Mouse (Mus musculus) cerebellum, postnatal 4 days (tissue): Measurements from ENCODE around the gene Fam131c.

ENCODE experiments used
- DNase-seq, 2 experiments: peaks; one replicate each; pipeline ENCODE4 v3.0.0; 2022; ENCODE audit warnings: low spot score in 2 of 2, mixed read lengths in 1 of 2

Gene Fam131c

GRCm38 (mm10) chr4:141406516-141407299 lies 38.7 kb downstream of the Fam131c start:
- DNase-seq, result no peak

- no peak for DNase-seq
Observed at GRCm38 (mm10) chr4:141408577-141408976, 40.6 kb downstream of the Fam131c start.

GRCm38 (mm10) chr4:141411430-141411992 lies 43.5 kb downstream of the Fam131c start:
- DNase-seq, result no peak

GRCm38 (mm10) chr4:141415924-141416323 lies 47.9 kb downstream of the Fam131c start, which contains the start of gene Clcnkb:
TSS of gene Clcnkb (minus strand) at chr4:141416014.
- no peak for DNase-seq

GRCm38 (mm10) chr4:141419398-141420191 lies 51.6 kb downstream of the Fam131c start:
- no peak for DNase-seq

- no peak for DNase-seq
Observed at GRCm38 (mm10) chr4:141420192-141420829, 52.3 kb downstream of the Fam131c start, which contains the start of gene Hspb7. TSS of gene Hspb7 (plus strand) at chr4:141420779.

GRCm38 (mm10) chr4:141420886-141421285 lies 52.9 kb downstream of the Fam131c start:
- DNase-seq, result no peak

GRCm38 (mm10) chr4:141421423-141421822 lies 53.4 kb downstream of the Fam131c start:
- peak in 1 of 2 experiments; percentile 47 for DNase-seq

- DNase-seq, result no peak
Observed at GRCm38 (mm10) chr4:141422841-141423240, 54.8 kb downstream of the Fam131c start.

GRCm38 (mm10) chr4:141423288-141423687 lies 55.3 kb downstream of the Fam131c start:
- DNase-seq, result no peak

- no peak for DNase-seq
Observed at GRCm38 (mm10) chr4:141423691-141424431, 55.8 kb downstream of the Fam131c start.

GRCm38 (mm10) chr4:141425484-141426479 lies 57.8 kb downstream of the Fam131c start:
- DNase-seq, result no peak

- DNase-seq, result no peak
Observed at GRCm38 (mm10) chr4:141426796-141427745, 59.1 kb downstream of the Fam131c start.

- no peak for DNase-seq
Observed at GRCm38 (mm10) chr4:141427921-141428320, 59.9 kb downstream of the Fam131c start.

- DNase-seq, result no peak
Observed at GRCm38 (mm10) chr4:141429381-141429780, 61.4 kb downstream of the Fam131c start.

GRCm38 (mm10) chr4:141429847-141430246 lies 61.8 kb downstream of the Fam131c start:
- DNase-seq, result peak in 1 of 2 experiments; percentile 36

- DNase-seq, result peak in 1 of 2 experiments; percentile 64
Observed at GRCm38 (mm10) chr4:141430997-141431396, 63.0 kb downstream of the Fam131c start.

- DNase-seq, result peak in 1 of 2 experiments; percentile 40
Observed at GRCm38 (mm10) chr4:141432666-141433065, 64.6 kb downstream of the Fam131c start.

- DNase-seq, result no peak
Observed at GRCm38 (mm10) chr4:141433191-141433590, 65.2 kb downstream of the Fam131c start.
